Mouse (Mus musculus): Measurements from ENCODE around the gene Usp11. TPM values are rescaled to one million over a fixed set of nuclear protein-coding genes. Genes with fewer than 3 reads are reported as not detected.

Usp11 gene
- total RNA-seq, 1 experiment, result 16.8 TPM

DNA sequence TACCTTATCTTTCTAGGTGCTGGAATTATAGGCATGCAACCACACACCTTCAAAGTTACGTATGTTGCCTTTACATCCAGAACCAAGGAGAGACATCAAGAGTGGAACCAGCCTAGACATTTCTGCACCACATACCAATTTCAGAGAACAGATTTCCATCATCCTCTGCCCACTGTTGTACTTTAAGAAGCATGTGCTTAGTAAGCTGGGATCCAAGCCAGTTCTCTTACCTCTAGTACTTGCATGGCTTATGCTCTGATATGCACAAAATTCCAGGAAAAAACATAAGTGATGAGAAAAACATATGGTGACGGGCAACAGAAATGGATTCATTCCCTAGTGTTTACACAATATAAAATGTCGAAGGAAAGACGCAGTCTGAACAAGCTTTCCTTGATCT lies 32.8 kb downstream of the Usp11 start:
- TF ChIP-seq ZNF384 (IDR thresholded peaks at IDR 0.05; ENCODE audit: low read depth, low read length), result no peak
- no peak for TF ChIP-seq CHD2 (IDR thresholded peaks at IDR 0.05; ENCODE audit: low read depth, low read length)
- no peak for TF ChIP-seq HCFC1 (IDR thresholded peaks at IDR 0.05; ENCODE audit: borderline replicate concordance, insufficient read depth, low read length)
- TF ChIP-seq MAFK (IDR thresholded peaks at IDR 0.05; ENCODE audit: insufficient read depth, low read depth, low read length), result no peak
- Histone ChIP-seq H3K9me3 (ENCODE audit: control insufficient read depth, insufficient read depth, low read depth, low read length) (no peaks in the 10 kb centered on the region), H3K9ac (ENCODE audit: insufficient read depth, low read depth, low read length, poor library complexity, severe bottlenecking) (no peak overlapping the region), H3K4me1 (ENCODE audit: control insufficient read depth in 2 of 2, insufficient read depth in 2 of 2, low read length in 2 of 2, poor library complexity in 1 of 2) (no peaks in the 10 kb centered on the region), H3K36me3 (ENCODE audit: control insufficient read depth, insufficient read depth, low read length, poor library complexity, severe bottlenecking) (no peaks in the 10 kb centered on the region), H3K27ac (ENCODE audit: insufficient read depth, low read depth, low read length, poor library complexity, severe bottlenecking) (no peak overlapping the region), H3K4me3 (ENCODE audit: insufficient read depth in 1 of 2, low read depth in 1 of 2, low read length in 2 of 2, poor library complexity in 1 of 2, severe bottlenecking in 1 of 2) (no peak overlapping the region)
- in situ Hi-C loops (cut with MboI; ENCODE audit: low sequenced_read_pairs in 2 of 2, unreplicated experiment in 2 of 2), result no loop called here
- DNase-seq (ENCODE audit: low read depth, low spot score), result no peak

GRCm38 (mm10) chrX:20748829-20749228 lies 45.1 kb downstream of the Usp11 start:
- no peak overlapping the region for H3K27ac ChIP-seq (ENCODE audit: insufficient read depth, low read depth, low read length, poor library complexity, severe bottlenecking)
- no peaks in the 10 kb centered on the region for H3K4me1 ChIP-seq (ENCODE audit: control insufficient read depth in 2 of 2, insufficient read depth in 2 of 2, low read length in 2 of 2, poor library complexity in 1 of 2)
- H3K4me3 ChIP-seq (ENCODE audit: insufficient read depth in 1 of 2, low read depth in 1 of 2, low read length in 2 of 2, poor library complexity in 1 of 2, severe bottlenecking in 1 of 2), result no peak overlapping the region
- DNase-seq (ENCODE audit: low read depth, low spot score), result no peak
- in situ Hi-C loops (cut with MboI; ENCODE audit: low sequenced_read_pairs in 2 of 2, unreplicated experiment in 2 of 2), result no loop called here
- no peaks in the 10 kb centered on the region for H3K9me3 ChIP-seq (ENCODE audit: control insufficient read depth, insufficient read depth, low read depth, low read length)
- H3K9ac ChIP-seq (ENCODE audit: insufficient read depth, low read depth, low read length, poor library complexity, severe bottlenecking), result no peak overlapping the region
- H3K36me3 ChIP-seq (ENCODE audit: control insufficient read depth, insufficient read depth, low read length, poor library complexity, severe bottlenecking), result no peaks in the 10 kb centered on the region
- TF ChIP-seq MAFK (IDR thresholded peaks at IDR 0.05; ENCODE audit: insufficient read depth, low read depth, low read length) (no peak), ZC3H11A (IDR thresholded peaks at IDR 0.05; ENCODE audit: borderline replicate concordance, low read depth, low read length) (no peak), CHD2 (IDR thresholded peaks at IDR 0.05; ENCODE audit: low read depth, low read length) (no peak), ZNF384 (IDR thresholded peaks at IDR 0.05; ENCODE audit: low read depth, low read length) (no peak), HCFC1 (IDR thresholded peaks at IDR 0.05; ENCODE audit: borderline replicate concordance, insufficient read depth, low read length) (no peak)

GRCm38 (mm10) chrX:20761201-20761600 lies 57.5 kb downstream of the Usp11 start:
- H3K27ac ChIP-seq (ENCODE audit: insufficient read depth, low read depth, low read length, poor library complexity, severe bottlenecking), result no peak overlapping the region
- no peak overlapping the region for H3K9ac ChIP-seq (ENCODE audit: insufficient read depth, low read depth, low read length, poor library complexity, severe bottlenecking)
- no peaks in the 10 kb centered on the region for H3K36me3 ChIP-seq (ENCODE audit: control insufficient read depth, insufficient read depth, low read length, poor library complexity, severe bottlenecking)
- no peaks in the 10 kb centered on the region for H3K9me3 ChIP-seq (ENCODE audit: control insufficient read depth, insufficient read depth, low read depth, low read length)
- H3K4me3 ChIP-seq (ENCODE audit: insufficient read depth in 1 of 2, low read depth in 1 of 2, low read length in 2 of 2, poor library complexity in 1 of 2, severe bottlenecking in 1 of 2), result no peak overlapping the region
- no peak for DNase-seq (ENCODE audit: low read depth, low spot score)
- TF ChIP-seq HCFC1 (IDR thresholded peaks at IDR 0.05; ENCODE audit: borderline replicate concordance, insufficient read depth, low read length) (no peak), ZC3H11A (IDR thresholded peaks at IDR 0.05; ENCODE audit: borderline replicate concordance, low read depth, low read length) (no peak), ZNF384 (IDR thresholded peaks at IDR 0.05; ENCODE audit: low read depth, low read length) (no peak), CHD2 (IDR thresholded peaks at IDR 0.05; ENCODE audit: low read depth, low read length) (no peak), MAFK (IDR thresholded peaks at IDR 0.05; ENCODE audit: insufficient read depth, low read depth, low read length) (no peak)
- no peaks in the 10 kb centered on the region for H3K4me1 ChIP-seq (ENCODE audit: control insufficient read depth in 2 of 2, insufficient read depth in 2 of 2, low read length in 2 of 2, poor library complexity in 1 of 2)
- in situ Hi-C loops (cut with MboI; ENCODE audit: low sequenced_read_pairs in 2 of 2, unreplicated experiment in 2 of 2), result no loop called here

Other genes with a start within 250 kb of the Usp11 start
- not detected in 2 replicates for gene Rgn, start 154.1 kb upstream of the Usp11 start, total RNA-seq (2012; rRNA removed)
- 49.4 and 57.9 TPM in 2 replicates for gene Rbm10, start 86.4 kb upstream of the Usp11 start, total RNA-seq (2012; rRNA removed)
- 161 and 213 TPM in 2 replicates for gene Ndufb11, start 86.3 kb upstream of the Usp11 start, total RNA-seq (2012; rRNA removed)
- gene Uba1, start 45.6 kb upstream of the Usp11 start, total RNA-seq (2012; rRNA removed), result 149 and 178 TPM in 2 replicates
- 47.5 and 53.4 TPM in 2 replicates for gene Cdk16, start 16.0 kb upstream of the Usp11 start, total RNA-seq (2012; rRNA removed)
- 81.8 and 93.1 TPM in 2 replicates for gene Araf, start 93.9 kb downstream of the Usp11 start, total RNA-seq (2012; rRNA removed)
- 88.4 and 130 TPM in 2 replicates for gene Timp1, start 166.3 kb downstream of the Usp11 start, total RNA-seq (2012; rRNA removed)
- 1.6 and 1.7 TPM in 2 replicates for gene Syn1, start 217.1 kb downstream of the Usp11 start, total RNA-seq (2012; rRNA removed)
- 4.4 and 9.6 TPM in 2 replicates for gene Cfp, start 227.6 kb downstream of the Usp11 start, total RNA-seq (2012; rRNA removed)
- gene Elk1, start 246.7 kb downstream of the Usp11 start, total RNA-seq (2012; rRNA removed), result 8.2 and 8.4 TPM in 2 replicates

Data from ES-E14 (cell line).